Mouse (Mus musculus): Measurements from ENCODE around the gene Mcm8.

Mcm8 gene

GRCm38 (mm10) chr2:132815608-132816314 is at the start of gene Mcm8, which contains the start of gene Trmt6:
Gene Mcm8 (plus strand): TSS chr2:132816141.
Gene Trmt6 (minus strand): TSS chr2:132816055.
- peak; percentile 98 for DNase-seq (ENCODE audit: low spot score)

- no peak for DNase-seq (ENCODE audit: low spot score)
These were observed 45.1 kb upstream of the Mcm8 start for GRCm38 (mm10) chr2:132770822-132771221.

- DNase-seq (ENCODE audit: low spot score): no peak
These were observed 35.0 kb upstream of the Mcm8 start, which contains the start of gene Chgb for GRCm38 (mm10) chr2:132780978-132781377. Gene Chgb (plus strand): TSS chr2:132781278.

- DNase-seq (ENCODE audit: low spot score): peak; percentile 52
These were observed 34.4 kb upstream of the Mcm8 start for GRCm38 (mm10) chr2:132781439-132782068.

- no peak for DNase-seq (ENCODE audit: low spot score)
These were observed 31.9 kb upstream of the Mcm8 start for GRCm38 (mm10) chr2:132784039-132784438.

GRCm38 (mm10) chr2:132793441-132794203 is 22.3 kb upstream of the Mcm8 start:
- DNase-seq (ENCODE audit: low spot score): no peak

- DNase-seq (ENCODE audit: low spot score): no peak
These were observed 21.7 kb upstream of the Mcm8 start for GRCm38 (mm10) chr2:132794204-132794586.

- DNase-seq (ENCODE audit: low spot score): no peak
These were observed 13.0 kb upstream of the Mcm8 start for GRCm38 (mm10) chr2:132802976-132803375.

- no peak for DNase-seq (ENCODE audit: low spot score)
These were observed 25.1 kb downstream of the Mcm8 start for GRCm38 (mm10) chr2:132841071-132841470.

- DNase-seq (ENCODE audit: low spot score): peak; percentile 93
These were observed 30.7 kb downstream of the Mcm8 start, which contains the start of gene Crls1 for GRCm38 (mm10) chr2:132846407-132847358. Gene Crls1 (plus strand): TSS chr2:132846666.

GRCm38 (mm10) chr2:132847581-132847980 is 31.6 kb downstream of the Mcm8 start:
- no peak for DNase-seq (ENCODE audit: low spot score)

GRCm38 (mm10) chr2:132848361-132848760 is 32.4 kb downstream of the Mcm8 start:
- no peak for DNase-seq (ENCODE audit: low spot score)

- DNase-seq (ENCODE audit: low spot score): no peak
These were observed 33.2 kb downstream of the Mcm8 start for GRCm38 (mm10) chr2:132849141-132849540.

- no peak for DNase-seq (ENCODE audit: low spot score)
These were observed 37.1 kb downstream of the Mcm8 start for GRCm38 (mm10) chr2:132853051-132853450.

- no peak for DNase-seq (ENCODE audit: low spot score)
These were observed 40.4 kb downstream of the Mcm8 start for GRCm38 (mm10) chr2:132856333-132856732.

- DNase-seq (ENCODE audit: low spot score): no peak
These were observed 44.5 kb downstream of the Mcm8 start for GRCm38 (mm10) chr2:132860435-132860834.

GRCm38 (mm10) chr2:132861456-132861855 is 45.5 kb downstream of the Mcm8 start:
- DNase-seq (ENCODE audit: low spot score): no peak

- no peak for DNase-seq (ENCODE audit: low spot score)
These were observed 47.4 kb downstream of the Mcm8 start for GRCm38 (mm10) chr2:132863325-132863724.

GRCm38 (mm10) chr2:132867521-132867920 is 51.6 kb downstream of the Mcm8 start:
- no peak for DNase-seq (ENCODE audit: low spot score)

GRCm38 (mm10) chr2:132869682-132870081 is 53.7 kb downstream of the Mcm8 start:
- DNase-seq (ENCODE audit: low spot score): no peak

- DNase-seq (ENCODE audit: low spot score): no peak
These were observed 54.3 kb downstream of the Mcm8 start for GRCm38 (mm10) chr2:132870286-132870685.

- no peak for DNase-seq (ENCODE audit: low spot score)
These were observed 55.7 kb downstream of the Mcm8 start for GRCm38 (mm10) chr2:132871663-132872062.

Data from c-Kit-positive CD71-positive TER-119-positive erythroid progenitor cells, embryonic 14.5 days (primary cell).